Mouse (Mus musculus) spleen, adult 2 months (tissue): ENCODE data around the gene Anp32b. TPM values are rescaled to one million over a fixed set of nuclear protein-coding genes. Genes with fewer than 3 reads are reported as not detected.
A peak's percentile ranks its signal among the peaks of the same experiment; 100 is the strongest.

Experiments
- DNase-seq, 2 experiments: peaks; one replicate each; pipeline versions ENCODE4 v3.0.0 to v3.0.0-alpha.2; 2012 to 2021; ENCODE audit warnings: low spot score in 2 of 2, low read depth in 1 of 2
- H3K27ac ChIP-seq: fragments of 200-500 bp; 2 replicates; pipeline ENCODE4 v1.5.1; 2012; ENCODE audit warnings: low read length, inconsistent platforms; ENCODE audit not compliant: insufficient read depth
- H3K27me3 ChIP-seq: fragments of 200-500 bp; 2 replicates; pipeline ENCODE4 v1.6.1; 2012; ENCODE audit warnings: mild to moderate bottlenecking, moderate library complexity, low read length, inconsistent platforms; ENCODE audit not compliant: control insufficient read depth, insufficient read depth
- H3K36me3 ChIP-seq: fragments of 200-500 bp; 2 replicates; pipeline ENCODE4 v1.6.1; 2012; ENCODE audit warnings: mild to moderate bottlenecking, low read length, inconsistent platforms; ENCODE audit not compliant: control insufficient read depth, insufficient read depth
- H3K4me1 ChIP-seq: fragments of 200-500 bp; 2 replicates; pipeline ENCODE4 v1.6.1; 2011; ENCODE audit warnings: inconsistent platforms; ENCODE audit not compliant: control insufficient read depth, insufficient read depth, insufficient read length
- H3K4me3 ChIP-seq: fragments of 200-500 bp; 2 replicates; pipeline ENCODE4 v1.5.1; 2011; ENCODE audit warnings: mild to moderate bottlenecking, inconsistent platforms; ENCODE audit not compliant: insufficient read depth, insufficient read length; ENCODE audit errors: extremely low read depth
- CTCF ChIP-seq: fragments of 200-500 bp; IDR thresholded peaks from 2 replicates; pipeline ENCODE4 v1.5.1; 2011; ENCODE audit warnings: mild to moderate bottlenecking, inconsistent platforms; ENCODE audit not compliant: insufficient read depth, insufficient read length, insufficient replicate concordance; ENCODE audit errors: extremely low read depth
- POLR2A ChIP-seq: fragments of 200-500 bp; IDR thresholded peaks from 2 replicates; pipeline ENCODE4 v1.6.1; 2011; ENCODE audit warnings: low read depth, low read length, inconsistent platforms
- WGBS: fragments of 180-500 bp; shearing (Covaris S2); methylation state at CpG from one replicate; pipeline ENCODE4 v1.1.7; 2018; 5-methylcytosine and 5-hydroxymethylcytosine counted together
- polyA plus RNA-seq: library from polyadenylated mRNA; depleted of rRNA; stranded (reverse); fragments of >200 nt; gene quantifications from 2 replicates; pipeline ENCODE4 v1.2.3, GENCODE M21; 2012

The Anp32b gene
- polyA plus RNA-seq, 1 experiment: 19.1 TPM

DNA sequence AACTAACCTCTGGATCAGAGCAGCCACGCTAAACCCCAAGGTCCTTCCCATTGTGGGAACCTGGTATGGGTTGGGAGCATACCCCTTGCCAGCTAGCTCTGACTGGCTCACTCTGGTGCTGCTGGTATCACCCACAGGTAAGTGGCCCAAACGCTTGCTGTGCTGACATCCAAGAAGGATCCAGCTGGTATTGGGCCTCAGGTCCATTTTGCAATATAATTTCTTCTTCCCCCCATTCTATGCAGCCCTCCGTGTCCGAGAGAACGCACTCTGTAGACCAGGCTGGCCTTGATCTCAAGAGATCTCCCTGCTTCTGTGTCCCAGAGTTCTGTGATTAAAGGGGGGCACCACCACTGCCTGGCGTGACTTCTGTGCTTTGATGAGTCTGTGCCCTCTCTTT is 42.4 kb downstream of the Anp32b start:
- peaks cover 22% of the 10 kb centered on the region for H3K36me3 ChIP-seq
- H3K27me3 ChIP-seq: no peaks in the 10 kb centered on the region
- no peak overlapping the region for H3K27ac ChIP-seq
- peaks cover 5% of the 10 kb centered on the region; the same call in 1 of the 2 replicates for H3K4me1 ChIP-seq
- TF ChIP-seq POLR2A (no peak), CTCF (no peak)
- no peak for DNase-seq
- WGBS: 99% methylated on average over 6 of the region's 6 CpGs
- no peak overlapping the region for H3K4me3 ChIP-seq

DNA sequence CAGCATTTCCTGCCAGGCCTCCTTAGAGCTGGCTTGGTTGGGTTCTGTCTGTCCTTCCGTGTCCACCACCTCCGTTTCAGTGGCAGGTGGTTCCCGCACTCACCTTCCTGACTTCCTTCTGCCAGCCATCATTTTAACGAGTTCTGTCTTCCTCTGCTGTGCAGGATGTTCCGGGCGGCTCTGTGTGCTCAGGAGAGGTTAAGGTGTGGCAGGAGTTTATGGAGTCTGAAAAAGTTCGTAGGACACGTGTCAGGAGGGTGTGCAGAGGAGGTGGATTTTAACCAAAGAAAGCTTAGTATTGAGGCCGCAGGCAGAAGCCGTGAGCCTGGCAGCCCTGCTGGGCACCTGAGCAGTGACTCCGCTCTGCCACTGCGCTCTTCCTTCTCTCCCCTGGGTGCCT is 44.8 kb downstream of the Anp32b start:
- 89% methylated on average over 12 of the region's 12 CpGs for WGBS

GRCm38 (mm10) chr4:46497286-46497892 is 46.7 kb downstream of the Anp32b start:
- peak; percentile 73 to 81 for DNase-seq
- WGBS: 50% methylated on average over 4 of the region's 4 CpGs
- Histone ChIP-seq H3K4me1 (no peaks in the 10 kb centered on the region), H3K27me3 (no peaks in the 10 kb centered on the region), H3K27ac (no peak overlapping the region), H3K36me3 (peaks cover 37% of the 10 kb centered on the region), H3K4me3 (no peak overlapping the region)
- peak; percentile 66; the same call in 1 of the 2 replicates for TF ChIP-seq CTCF
- no peak for TF ChIP-seq POLR2A

More for the DNA sequence above, 44.8 kb downstream of the Anp32b start:
- TF ChIP-seq POLR2A: no peak
- no peak for DNase-seq
- Histone ChIP-seq H3K27me3 (no peaks in the 10 kb centered on the region), H3K27ac (no peak overlapping the region), H3K36me3 (peaks cover 28% of the 10 kb centered on the region), H3K4me1 (no peaks in the 10 kb centered on the region), H3K4me3 (no peak overlapping the region)

DNA sequence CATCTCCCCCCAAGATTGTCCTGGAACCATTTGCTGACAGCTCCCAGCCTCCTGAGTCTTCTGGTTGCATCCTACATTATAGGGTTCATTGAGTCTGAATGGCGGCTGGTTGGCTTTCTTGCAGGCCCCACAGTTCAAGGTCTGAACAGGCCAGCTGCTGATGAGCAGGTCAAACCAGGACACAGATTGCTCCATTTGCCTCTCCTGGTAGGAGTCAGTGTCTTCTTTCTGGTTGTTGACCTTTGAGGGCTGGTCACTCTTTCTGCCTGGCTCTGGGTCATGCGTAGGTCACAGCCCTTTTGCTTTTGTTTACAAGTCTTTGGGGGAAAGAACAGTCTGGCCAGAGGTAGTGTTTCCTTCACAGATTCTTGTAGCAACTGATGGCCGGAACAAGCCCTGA is 47.8 kb downstream of the Anp32b start:
- H3K36me3 ChIP-seq: peaks cover 34% of the 10 kb centered on the region
- 89% methylated on average over 3 of the region's 3 CpGs for WGBS
- no peak for DNase-seq
- no peaks in the 10 kb centered on the region for H3K27me3 ChIP-seq
- no peak overlapping the region for H3K4me3 ChIP-seq
- no peak overlapping the region for H3K27ac ChIP-seq
- TF ChIP-seq POLR2A (no peak), CTCF (no peak)
- H3K4me1 ChIP-seq: no peaks in the 10 kb centered on the region

GRCm38 (mm10) chr4:46498976-46499375 is 48.3 kb downstream of the Anp32b start:
- no peak overlapping the region for H3K4me3 ChIP-seq
- peak in 1 of 2 experiments; percentile 40 for DNase-seq
- no peak for TF ChIP-seq POLR2A
- TF ChIP-seq CTCF: peak; percentile 58; the same call in 1 of the 2 replicates
- H3K27ac ChIP-seq: no peak overlapping the region
- H3K36me3 ChIP-seq: peaks cover 32% of the 10 kb centered on the region
- WGBS: 17% methylated on average over 4 of the region's 4 CpGs
- H3K4me1 ChIP-seq: no peaks in the 10 kb centered on the region
- no peaks in the 10 kb centered on the region for H3K27me3 ChIP-seq

- TF ChIP-seq POLR2A (no peak), CTCF (no peak)
- 89% methylated on average over 16 of the region's 16 CpGs for WGBS
- no peak for DNase-seq
- Histone ChIP-seq H3K4me1 (peaks cover 10% of the 10 kb centered on the region), H3K27me3 (no peaks in the 10 kb centered on the region), H3K27ac (no peak overlapping the region), H3K4me3 (no peak overlapping the region), H3K36me3 (peaks cover 23% of the 10 kb centered on the region)
These were observed 52.2 kb downstream of the Anp32b start for GRCm38 (mm10) chr4:46502606-46503502.
